Mouse (Mus musculus): ENCODE results near the gene Ptprcap. TPM values are rescaled to one million over a fixed set of nuclear protein-coding genes. Genes with fewer than 3 reads are reported as not detected.
A peak's percentile ranks its signal among the peaks of the same experiment; 100 is the strongest.

Ptprcap gene
- total RNA-seq, 2 experiments from 2014 or later = 1.6 to 2.5 TPM

GRCm38 (mm10) chr19:4194021-4194724, 40.8 kb downstream of the Ptprcap start:
- DNase-seq (ENCODE audit: low spot score in 2 of 2) = no peak

- no peak for DNase-seq (ENCODE audit: low spot score in 2 of 2)
Observed at GRCm38 (mm10) chr19:4194776-4195650, 41.6 kb downstream of the Ptprcap start.

GRCm38 (mm10) chr19:4196048-4196447, 42.6 kb downstream of the Ptprcap start:
- no peak for DNase-seq (ENCODE audit: low spot score in 2 of 2)

GRCm38 (mm10) chr19:4196548-4196947, 43.1 kb downstream of the Ptprcap start:
- no peak for DNase-seq (ENCODE audit: low spot score in 2 of 2)

- DNase-seq (ENCODE audit: low spot score in 2 of 2) = no peak
Observed at GRCm38 (mm10) chr19:4197180-4197579, 43.8 kb downstream of the Ptprcap start.

GRCm38 (mm10) chr19:4201291-4201909, 48.0 kb downstream of the Ptprcap start, which contains the start of gene Rad9a:
TSS of gene Rad9a (minus strand) at chr19:4201662.
- peak; percentile 91 to 97 for DNase-seq (ENCODE audit: low spot score in 2 of 2)

GRCm38 (mm10) chr19:4202149-4202548, 48.7 kb downstream of the Ptprcap start:
- DNase-seq (ENCODE audit: low spot score in 2 of 2) = no peak

GRCm38 (mm10) chr19:4203148-4203547, 49.7 kb downstream of the Ptprcap start:
- DNase-seq (ENCODE audit: low spot score in 2 of 2) = no peak

GRCm38 (mm10) chr19:4203604-4204326, 50.4 kb downstream of the Ptprcap start:
- DNase-seq (ENCODE audit: low spot score in 2 of 2) = no peak

GRCm38 (mm10) chr19:4204889-4205288, 51.5 kb downstream of the Ptprcap start:
- DNase-seq (ENCODE audit: low spot score in 2 of 2) = no peak

Other genes with a start within 250 kb of the Ptprcap start
- gene Tcirg1, start 246.5 kb upstream of the Ptprcap start, total RNA-seq (2021) = 10 to 100 TPM; 17.4 to 20.6 TPM
- 100 to 1,000 TPM; 144 to 147 TPM for gene Ndufs8, start 240.8 kb upstream of the Ptprcap start, total RNA-seq (2021)
- 1 to 10 TPM; 3.2 to 3.5 TPM for gene Aldh3b1, start 223.8 kb upstream of the Ptprcap start, total RNA-seq (2021)
- gene Unc93b1, start 218.4 kb upstream of the Ptprcap start, total RNA-seq (2021) = 10 to 100 TPM; 13.6 to 15.9 TPM
- gene Aldh3b3, start 195.0 kb upstream of the Ptprcap start, total RNA-seq (2021) = not detected
- gene Aldh3b2, start 181.3 kb upstream of the Ptprcap start, total RNA-seq (2021) = under 1 TPM; 0.53 to 0.99 TPM
- gene Acy3, start 167.0 kb upstream of the Ptprcap start, total RNA-seq (2021) = 1 to 10 TPM; 2.1 to 2.6 TPM
- not detected for gene Tbx10, start 160.9 kb upstream of the Ptprcap start, total RNA-seq (2021)
- gene Nudt8, start 153.0 kb upstream of the Ptprcap start, total RNA-seq (2021) = 10 to 100 TPM in 1 of 2 experiments, 1 to 10 TPM in 1; 9.5 to 10.1 TPM
- gene Gm49405, start 153.0 kb upstream of the Ptprcap start, total RNA-seq (2021) = 1 to 10 TPM in 1 of 2 experiments, under 1 TPM in 1; 0.97 to 1.3 TPM
- gene Doc2g, start 150.3 kb upstream of the Ptprcap start, total RNA-seq (2021) = 1 to 10 TPM; 2.9 to 3.2 TPM
- 100 to 1,000 TPM; 257 TPM for gene Ndufv1, start 140.8 kb upstream of the Ptprcap start, total RNA-seq (2021)
- 100 to 1,000 TPM; 455 to 471 TPM for gene Gstp1, start 115.6 kb upstream of the Ptprcap start, total RNA-seq (2021)
- gene Gstp2, start 107.6 kb upstream of the Ptprcap start, total RNA-seq (2021) = 10 to 100 TPM; 44.0 to 76.5 TPM
- gene Gstp3, start 94.0 kb upstream of the Ptprcap start, total RNA-seq (2021) = not detected
- not detected for gene Cabp2, start 72.0 kb upstream of the Ptprcap start, total RNA-seq (2021)
- 10 to 100 TPM; 36.2 to 38.7 TPM for gene Cdk2ap2, start 56.4 kb upstream of the Ptprcap start, total RNA-seq (2021)
- gene Pitpnm1, start 53.6 kb upstream of the Ptprcap start, total RNA-seq (2021) = 100 to 1,000 TPM; 174 to 181 TPM
- 100 to 1,000 TPM; 121 to 140 TPM for gene Aip, start 27.7 kb upstream of the Ptprcap start, total RNA-seq (2021)
- gene Gpr152, start 13.8 kb upstream of the Ptprcap start, total RNA-seq (2021) = not detected
- under 1 TPM; 0.22 to 0.30 TPM for gene Cabp4, start 9.6 kb upstream of the Ptprcap start, total RNA-seq (2021)
- gene Coro1b, start 5.0 kb upstream of the Ptprcap start, total RNA-seq (2021) = 10 to 100 TPM; 77.0 to 97.3 TPM
- 10 to 100 TPM; 32.7 to 38.3 TPM for gene Rps6kb2, start 9.8 kb downstream of the Ptprcap start, total RNA-seq (2021)
- gene Carns1, start 21.9 kb downstream of the Ptprcap start, total RNA-seq (2021) = 1 to 10 TPM; 6.3 to 7.1 TPM
- 1 to 10 TPM in 1 of 2 experiments, under 1 TPM in 1; 0.52 to 1.0 TPM for gene Tbc1d10c, start 37.7 kb downstream of the Ptprcap start, total RNA-seq (2021)
- gene Ppp1ca, start 38.5 kb downstream of the Ptprcap start, total RNA-seq (2021) = 100 to 1,000 TPM; 268 TPM
- 1 to 10 TPM; 7.9 to 9.6 TPM for gene Rad9a, start 48.1 kb downstream of the Ptprcap start, total RNA-seq (2021)
- under 1 TPM; 0.38 to 0.57 TPM for gene Clcf1, start 60.6 kb downstream of the Ptprcap start, total RNA-seq (2021)
- gene AC109138.7, start 60.8 kb downstream of the Ptprcap start, total RNA-seq (2021) = not detected
- 10 to 100 TPM; 14.4 to 16.5 TPM for gene Pold4, start 78.3 kb downstream of the Ptprcap start, total RNA-seq (2021)
- 10 to 100 TPM; 49.5 to 49.6 TPM for gene Ssh3, start 115.6 kb downstream of the Ptprcap start, total RNA-seq (2021)
- 10 to 100 TPM; 58.5 to 59.2 TPM for gene Ankrd13d, start 129.5 kb downstream of the Ptprcap start, total RNA-seq (2021)
- 100 to 1,000 TPM; 184 to 192 TPM for gene Grk2, start 152.6 kb downstream of the Ptprcap start, total RNA-seq (2021)
- 10 to 100 TPM; 74.2 to 88.4 TPM for gene Kdm2a, start 244.7 kb downstream of the Ptprcap start, total RNA-seq (2021)

Data from layer of hippocampus, adult 18-20 months (tissue).